Mouse (Mus musculus): ENCODE results near the gene Prlh. TPM values are rescaled to one million over a fixed set of nuclear protein-coding genes. Genes with fewer than 3 reads are reported as not detected.

Prlh gene
- polyA plus RNA-seq, 1 experiment from 2014 or later = not detected

GRCm38 (mm10) chr1:90969881-90970390, 17.0 kb downstream of the Prlh start:
- Histone ChIP-seq H3K36me3 (ENCODE audit: control insufficient read depth, insufficient read depth, low read length) (no peaks in the 10 kb centered on the region), H3K27ac (replicated peaks) (peak overlapping the region; percentile 72; the same call in 1 of the 2 replicates), H3K4me2 (replicated peaks; ENCODE audit: low read depth) (peak overlapping the region; percentile 56), H3K9me3 (ENCODE audit: control insufficient read depth, low read length) (no peaks in the 10 kb centered on the region), H3K4me1 (replicated peaks; ENCODE audit: control insufficient read depth, insufficient read depth) (peaks cover 4% of the 10 kb centered on the region; the same call in 1 of the 2 replicates), H3K9ac (ENCODE audit: low read length) (no peak overlapping the region), H3K27me3 (ENCODE audit: control insufficient read depth, insufficient read depth, low read length) (no peaks in the 10 kb centered on the region), H3K4me3 (ENCODE audit: low read depth, low read length) (no peak overlapping the region)
- whole genome bisulfite sequencing = 57% methylated on average over 10 of the region's 10 CpGs
- TF ChIP-seq CTCF (IDR thresholded peaks at IDR 0.05; ENCODE audit: low read depth) (no peak), EP300 (optimal IDR thresholded peaks at IDR 0.05) (no peak)
- no peak for DNase-seq (ENCODE audit: low spot score)
- ATAC-seq (ENCODE audit: low FRiP score, low TSS enrichment) = peak; percentile 6; the same call in 1 of the 2 replicates

- WGBS = 17% methylated on average over 9 of the region's 9 CpGs
- H3K9ac ChIP-seq (ENCODE audit: low read length) = no peak overlapping the region
- TF ChIP-seq CTCF (IDR thresholded peaks at IDR 0.05; ENCODE audit: low read depth) (peak; percentile 100), EP300 (optimal IDR thresholded peaks at IDR 0.05) (no peak)
- no peaks in the 10 kb centered on the region for H3K9me3 ChIP-seq (ENCODE audit: control insufficient read depth, low read length)
- H3K4me2 ChIP-seq (replicated peaks; ENCODE audit: low read depth) = no peak overlapping the region
- H3K27me3 ChIP-seq (ENCODE audit: control insufficient read depth, insufficient read depth, low read length) = no peaks in the 10 kb centered on the region
- DNase-seq (ENCODE audit: low spot score) (peak; percentile 93), ATAC-seq (ENCODE audit: low FRiP score, low TSS enrichment) (peak; percentile 67)
- H3K36me3 ChIP-seq (ENCODE audit: control insufficient read depth, insufficient read depth, low read length) = no peaks in the 10 kb centered on the region
- H3K4me3 ChIP-seq (ENCODE audit: low read depth, low read length) = no peak overlapping the region
- no peak overlapping the region for H3K27ac ChIP-seq (replicated peaks)
- peaks cover 4% of the 10 kb centered on the region; the same call in 1 of the 2 replicates for H3K4me1 ChIP-seq (replicated peaks; ENCODE audit: control insufficient read depth, insufficient read depth)
These were observed 20.1 kb downstream of the Prlh start for GRCm38 (mm10) chr1:90972911-90973573.

- no peak for DNase-seq (ENCODE audit: low spot score)
- H3K4me2 ChIP-seq (replicated peaks; ENCODE audit: low read depth) = no peak overlapping the region
- H3K9me3 ChIP-seq (ENCODE audit: control insufficient read depth, low read length) = no peaks in the 10 kb centered on the region
- no peaks in the 10 kb centered on the region for H3K27me3 ChIP-seq (ENCODE audit: control insufficient read depth, insufficient read depth, low read length)
- H3K4me1 ChIP-seq (replicated peaks; ENCODE audit: control insufficient read depth, insufficient read depth) = peaks cover 4% of the 10 kb centered on the region; the same call in 1 of the 2 replicates
- H3K27ac ChIP-seq (replicated peaks) = no peak overlapping the region
- H3K4me3 ChIP-seq (ENCODE audit: low read depth, low read length) = no peak overlapping the region
- peak; percentile 28; the same call in 1 of the 2 replicates for ATAC-seq (ENCODE audit: low FRiP score, low TSS enrichment)
- TF ChIP-seq EP300 (optimal IDR thresholded peaks at IDR 0.05) = no peak
- TF ChIP-seq CTCF (IDR thresholded peaks at IDR 0.05; ENCODE audit: low read depth) = no peak
- H3K36me3 ChIP-seq (ENCODE audit: control insufficient read depth, insufficient read depth, low read length) = no peaks in the 10 kb centered on the region
- WGBS = 69% methylated on average over 2 of the region's 2 CpGs
- no peak overlapping the region for H3K9ac ChIP-seq (ENCODE audit: low read length)
These were observed 20.6 kb downstream of the Prlh start for GRCm38 (mm10) chr1:90973574-90973911.

- TF ChIP-seq CTCF (IDR thresholded peaks at IDR 0.05; ENCODE audit: low read depth) (no peak), EP300 (optimal IDR thresholded peaks at IDR 0.05) (no peak)
- peak; percentile 41; the same call in 1 of the 2 replicates for ATAC-seq (ENCODE audit: low FRiP score, low TSS enrichment)
These were observed 22.2 kb downstream of the Prlh start for GRCm38 (mm10) chr1:90974906-90975649.

GRCm38 (mm10) chr1:90975960-90976359, 23.1 kb downstream of the Prlh start:
- H3K9ac ChIP-seq (ENCODE audit: low read length) = no peak overlapping the region
- no peak overlapping the region for H3K4me3 ChIP-seq (ENCODE audit: low read depth, low read length)
- no peaks in the 10 kb centered on the region for H3K36me3 ChIP-seq (ENCODE audit: control insufficient read depth, insufficient read depth, low read length)
- peaks cover 2% of the 10 kb centered on the region; the same call in 1 of the 2 replicates for H3K4me1 ChIP-seq (replicated peaks; ENCODE audit: control insufficient read depth, insufficient read depth)
- 96% methylated on average over 4 of the region's 4 CpGs for WGBS
- no peaks in the 10 kb centered on the region for H3K9me3 ChIP-seq (ENCODE audit: control insufficient read depth, low read length)
- ATAC-seq (ENCODE audit: low FRiP score, low TSS enrichment) = no peak
- TF ChIP-seq CTCF (IDR thresholded peaks at IDR 0.05; ENCODE audit: low read depth) (no peak), EP300 (optimal IDR thresholded peaks at IDR 0.05) (no peak)
- no peak for DNase-seq (ENCODE audit: low spot score)
- H3K4me2 ChIP-seq (replicated peaks; ENCODE audit: low read depth) = no peak overlapping the region
- no peak overlapping the region for H3K27ac ChIP-seq (replicated peaks)
- no peaks in the 10 kb centered on the region for H3K27me3 ChIP-seq (ENCODE audit: control insufficient read depth, insufficient read depth, low read length)

More at GRCm38 (mm10) chr1:90974906-90975649, 22.2 kb downstream of the Prlh start:
- no peaks in the 10 kb centered on the region for H3K27me3 ChIP-seq (ENCODE audit: control insufficient read depth, insufficient read depth, low read length)
- no peak overlapping the region for H3K9ac ChIP-seq (ENCODE audit: low read length)
- H3K4me2 ChIP-seq (replicated peaks; ENCODE audit: low read depth) = no peak overlapping the region
- no peak for DNase-seq (ENCODE audit: low spot score)
- no peak overlapping the region for H3K4me3 ChIP-seq (ENCODE audit: low read depth, low read length)
- WGBS = 33% methylated on average over 12 of the region's 12 CpGs
- H3K36me3 ChIP-seq (ENCODE audit: control insufficient read depth, insufficient read depth, low read length) = no peaks in the 10 kb centered on the region
- H3K9me3 ChIP-seq (ENCODE audit: control insufficient read depth, low read length) = no peaks in the 10 kb centered on the region
- peaks cover 2% of the 10 kb centered on the region; the same call in 1 of the 2 replicates for H3K4me1 ChIP-seq (replicated peaks; ENCODE audit: control insufficient read depth, insufficient read depth)
- no peak overlapping the region for H3K27ac ChIP-seq (replicated peaks)

Measured in stomach, postnatal 0 days (tissue).